ENCODE assay signal across 22 mouse cellular contexts in the genomic region with DNA sequence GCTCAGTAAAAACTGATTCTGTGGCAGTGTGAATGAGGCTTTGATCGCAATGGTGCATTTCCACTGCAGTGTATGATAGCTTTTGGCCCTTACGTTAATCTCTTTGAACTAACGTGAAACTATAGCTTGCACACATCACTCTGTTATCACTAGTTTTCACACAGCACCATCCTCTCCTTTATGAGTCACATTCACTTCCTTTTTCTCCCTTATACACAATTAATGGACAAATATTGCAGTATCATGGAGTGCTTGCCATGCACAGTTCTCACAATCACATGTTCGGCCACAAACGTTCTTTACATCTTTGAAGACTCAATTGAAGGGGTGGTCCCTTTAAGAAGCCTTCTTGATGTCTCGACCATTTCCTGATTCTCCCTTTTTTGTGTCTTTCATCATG. TPM values are rescaled to one million over a fixed set of nuclear protein-coding genes. Genes with fewer than 3 reads are reported as not detected.
"Had no signal": no experiment of that assay in that cellular context is flagged by ENCODE, and none has a peak within 500 bp of the region (broad histone marks: within the 10 kb centered on the region; RNA-seq: fewer than 3 reads in every experiment).

No protein-coding gene starts in this region.

- H3K27me3 ChIP-seq: liver, embryonic 15.5 days; lung, embryonic 15.5 days; megakaryocyte, embryonic 14.5 days; midbrain, embryonic 13.5 days; midbrain, embryonic 15.5 days; neural tube, embryonic 13.5 days; neural tube, embryonic 15.5 days had no signal

- H3K9me3 ChIP-seq: liver, embryonic 15.5 days; lung, embryonic 15.5 days; megakaryocyte, embryonic 14.5 days; midbrain, embryonic 13.5 days; midbrain, embryonic 15.5 days; neural tube, embryonic 13.5 days; neural tube, embryonic 15.5 days had no signal

- ATAC-seq: liver, postnatal 0 days; lung, postnatal 0 days; midbrain, embryonic 13.5 days; midbrain, embryonic 15.5 days had no signal

- DNase-seq: liver, postnatal 0 days; lung, adult 2 months; lung, postnatal 14 days; lung, postnatal 36 days; retina, postnatal 1 day; right cerebral cortex, adult 18-20 months; right cerebral cortex, postnatal 14 days; spleen, adult 18-20 months; thymus, adult 18-20 months; thymus, postnatal 14 days; thymus, postnatal 36 days had no signal

- H3K36me3 ChIP-seq: liver, embryonic 15.5 days; lung, embryonic 15.5 days; midbrain, embryonic 13.5 days; midbrain, embryonic 15.5 days; neural tube, embryonic 13.5 days; neural tube, embryonic 15.5 days had no signal

- H3K4me3 ChIP-seq: liver, embryonic 15.5 days; lung, embryonic 15.5 days; megakaryocyte, embryonic 14.5 days; midbrain, embryonic 13.5 days; midbrain, embryonic 15.5 days; neural tube, embryonic 13.5 days; neural tube, embryonic 15.5 days had no signal

- H3K9ac ChIP-seq: liver, embryonic 15.5 days; liver, postnatal 0 days; lung, embryonic 15.5 days; midbrain, embryonic 13.5 days; midbrain, embryonic 15.5 days; neural tube, embryonic 13.5 days; neural tube, embryonic 15.5 days had no signal

- H3K27ac ChIP-seq: liver, embryonic 15.5 days; lung, embryonic 15.5 days; macrophage; midbrain, embryonic 13.5 days; midbrain, embryonic 15.5 days; neural tube, embryonic 13.5 days; neural tube, embryonic 15.5 days had no signal

- H3K4me2 ChIP-seq: liver, embryonic 15.5 days; lung, embryonic 15.5 days; midbrain, embryonic 11.5 days; midbrain, embryonic 13.5 days; midbrain, embryonic 15.5 days; neural tube, embryonic 13.5 days; neural tube, embryonic 15.5 days had no signal

- H3K4me1 ChIP-seq: liver, embryonic 15.5 days; lung, embryonic 15.5 days; midbrain, embryonic 13.5 days; midbrain, embryonic 15.5 days; neural tube, embryonic 13.5 days; neural tube, embryonic 15.5 days had no signal

RNA-seq across cellular contexts. Expression of a gene that starts 21.4 kb away (rescaled TPM):
- total RNA-seq: monocyte, adult 5-6 weeks had no signal
